Mouse (Mus musculus) gastrocnemius, adult 2 months (tissue): ENCODE measurements around the gene Lrriq4. TPM values are rescaled to one million over a fixed set of nuclear protein-coding genes. Genes with fewer than 3 reads are reported as not detected.
A peak's percentile ranks its signal among the peaks of the same experiment; 100 is the strongest.

Experiments used
- DNase-seq: peaks from one replicate; pipeline ENCODE4 v3.0.0; 2022
- H3K27ac ChIP-seq: fragments of 200-600 bp; 2 replicates; pipeline ENCODE4 v1.8.1; 2022; ENCODE audit warnings: mild to moderate bottlenecking
- H3K4me3 ChIP-seq: fragments of 200-600 bp; 2 replicates; pipeline ENCODE4 v1.8.1; 2022; ENCODE audit warnings: mild to moderate bottlenecking, moderate library complexity
- CTCF ChIP-seq: fragments of 200-600 bp; IDR thresholded peaks from 2 replicates; pipeline ENCODE4 v1.8.1; 2022; ENCODE audit warnings: antibody characterized with exemption, mild to moderate bottlenecking, moderate library complexity
- intact Hi-C: fragments of 180-260 bp; cut with DNase I; formaldehyde crosslinking; loops from one replicate; pipeline ENCODE4 v1.15.1; 2025
- long read RNA-seq, 2 experiments: library from polyadenylated mRNA; stranded (forward); transcript quantifications; one replicate each; pipeline ENCODE4 v2.0.0; 2021
- total RNA-seq, 2 experiments: library from RNA; stranded (reverse); gene quantifications; 2 replicates each; pipeline ENCODE4 v1.2.3; 2021

The Lrriq4 gene
- not detected for total RNA-seq
- long read RNA-seq, experiment 1, result 0 reads
- long read RNA-seq, experiment 2, result 0 reads

GRCm38 (mm10) chr3:30644207-30644606, at the start of gene Lrriq4:
TSS of gene Lrriq4 (plus strand) at chr3:30644507.
- TF ChIP-seq CTCF, result no peak
- intact Hi-C loops, result no loop called here
- no peak for DNase-seq
- Histone ChIP-seq H3K4me3 (no peak within 1 kb of the TSS), H3K27ac (no peak within 1 kb of the TSS)

DNA sequence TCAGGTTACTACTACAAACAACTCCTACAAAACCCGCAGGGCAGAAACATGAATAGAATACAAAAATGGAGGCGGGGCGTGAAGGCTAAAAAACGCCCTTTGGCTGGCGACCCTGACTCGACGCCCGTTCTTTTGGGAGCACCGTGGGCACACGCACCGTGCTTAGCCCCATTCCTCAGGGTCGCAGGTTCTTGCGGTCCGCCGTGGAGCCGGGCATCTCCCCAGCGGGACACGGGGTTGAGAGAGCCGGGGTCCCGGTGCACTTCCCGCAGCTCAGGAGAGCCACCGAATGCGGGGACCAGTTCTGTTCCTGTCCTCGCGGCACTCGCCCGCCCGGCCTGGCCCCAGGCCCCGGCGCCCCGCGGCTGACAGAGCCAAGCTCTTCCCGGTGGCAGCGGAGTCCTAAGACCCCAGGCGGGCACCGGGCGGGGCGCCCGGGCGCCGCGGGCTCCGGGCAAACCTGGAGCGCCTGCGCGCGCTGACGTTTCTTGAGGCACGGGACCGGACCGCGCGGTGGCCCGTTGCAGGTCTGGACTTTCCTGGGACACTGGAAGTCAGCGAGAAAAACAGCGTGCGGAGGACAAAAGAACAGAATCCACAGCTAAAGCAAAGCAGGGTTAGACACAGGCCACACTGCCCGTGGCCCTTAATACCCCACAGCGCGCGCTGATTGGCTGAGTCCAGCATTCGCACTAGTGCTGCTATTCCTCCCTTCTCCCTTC, 49.0 kb upstream of the Lrriq4 start:
- TF ChIP-seq CTCF, result no peak
- Histone ChIP-seq H3K4me3 (peak overlapping the region; percentile 89), H3K27ac (peak overlapping the region; percentile 86)
- peak; percentile 72 for DNase-seq
- intact Hi-C loops, result no loop called here

GRCm38 (mm10) chr3:30597271-30597670, 47.0 kb upstream of the Lrriq4 start:
- H3K4me3 ChIP-seq, result no peak overlapping the region
- TF ChIP-seq CTCF, result no peak
- intact Hi-C loops, result no loop called here
- no peak overlapping the region for H3K27ac ChIP-seq
- DNase-seq, result no peak

DNA sequence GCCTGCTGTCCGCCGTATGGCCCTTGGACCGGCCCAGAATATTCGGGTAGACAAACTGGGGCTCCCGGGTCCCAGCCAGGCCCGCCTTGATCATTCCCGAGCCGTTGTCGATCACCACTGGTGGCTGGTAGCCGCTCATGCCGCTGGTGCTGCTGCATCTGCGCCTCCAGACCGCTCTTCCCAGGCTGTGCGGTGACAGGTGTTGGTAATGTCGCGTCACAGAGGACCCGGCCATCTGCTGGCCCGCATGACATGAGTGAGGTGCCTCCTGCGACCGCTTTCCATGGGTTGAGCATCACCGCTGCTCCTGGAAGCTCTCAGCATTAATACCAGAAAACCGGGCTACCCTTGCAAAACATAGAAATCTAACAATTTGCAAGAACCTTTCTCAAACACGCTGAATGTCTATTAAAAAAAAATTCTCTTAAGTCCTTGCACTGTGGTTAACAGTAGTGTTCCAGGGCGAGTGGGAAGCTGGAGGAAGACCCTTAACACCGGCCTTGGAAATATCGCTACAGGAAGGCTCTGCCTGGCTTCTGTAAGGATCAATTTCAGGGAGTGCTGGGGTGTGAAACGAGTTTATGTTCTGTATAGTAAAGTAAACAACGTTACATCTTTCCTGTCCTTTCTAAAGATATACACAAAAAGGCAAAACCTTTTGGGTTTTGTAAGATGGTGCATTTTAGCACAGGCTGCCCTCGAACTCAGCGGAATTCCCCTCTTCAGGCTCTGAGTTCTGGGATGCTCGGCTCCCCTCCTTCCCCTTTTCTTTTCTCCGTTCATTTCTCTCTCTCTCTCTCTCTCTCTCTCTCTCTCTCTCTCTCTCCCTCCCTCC, 44.4 kb upstream of the Lrriq4 start, which contains the start of gene Actrt3:
Actrt3 (minus strand) TSS at position 229 of the 835 bp plus-strand sequence.
- Histone ChIP-seq H3K27ac (peak within 1 kb of the TSS; percentile 97), H3K4me3 (peak within 1 kb of the TSS; percentile 99)
- intact Hi-C loops, result loop anchor here (2.0 to 5.0 kb wide), 3 partner anchors 192 to 492 kb away; partner anchors contain the start of gene Sec62
- TF ChIP-seq CTCF, result 0 out of 2 replicates have a peak, but pooled peaks have one; percentile 17
- peak; percentile 47 for DNase-seq

GRCm38 (mm10) chr3:30600717-30601116, 43.6 kb upstream of the Lrriq4 start:
- DNase-seq, result peak; percentile 31
- intact Hi-C loops, result loop anchor here (2.0 to 5.0 kb wide), 3 partner anchors 192 to 492 kb away; partner anchors contain the start of gene Sec62
- H3K27ac ChIP-seq, result peak overlapping the region; percentile 97
- no peak for TF ChIP-seq CTCF
- H3K4me3 ChIP-seq, result peak overlapping the region; percentile 99

- peak overlapping the region; percentile 99 for H3K4me3 ChIP-seq
- peak overlapping the region; percentile 97 for H3K27ac ChIP-seq
- DNase-seq, result peak; percentile 85
- TF ChIP-seq CTCF, result no peak
- intact Hi-C loops, result loop anchor here (2.0 to 5.0 kb wide), 3 partner anchors 191 to 491 kb away; partner anchors contain the start of gene Sec62
Measured at GRCm38 (mm10) chr3:30601175-30601574, 43.1 kb upstream of the Lrriq4 start.

DNA sequence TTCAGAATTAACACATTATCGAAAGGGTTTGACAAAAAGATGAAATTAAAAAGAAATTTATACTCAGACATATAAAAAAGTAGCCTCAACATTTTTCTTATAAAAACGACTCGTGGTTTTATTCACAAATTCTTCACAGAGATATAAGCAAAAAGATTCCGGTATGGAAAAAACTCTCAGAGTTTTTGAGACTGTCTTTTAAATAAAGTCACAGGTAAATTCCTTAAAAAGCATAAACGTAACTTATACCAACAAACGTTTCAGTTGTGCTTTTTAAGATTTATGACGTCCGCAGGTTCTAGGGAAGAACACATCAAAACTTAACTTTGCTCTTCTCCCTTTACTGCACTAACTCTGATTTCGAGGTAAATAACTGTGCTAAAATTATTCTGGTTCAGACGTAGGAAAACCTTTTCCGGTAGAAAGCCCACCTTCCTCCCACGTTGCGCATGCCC, 42.7 kb upstream of the Lrriq4 start:
- intact Hi-C loops, result loop anchor here (2.0 to 5.0 kb wide), 3 partner anchors 191 to 491 kb away; partner anchors contain the start of gene Sec62
- no peak for TF ChIP-seq CTCF
- DNase-seq, result no peak
- peak overlapping the region; percentile 97 for H3K27ac ChIP-seq
- H3K4me3 ChIP-seq, result peak overlapping the region; percentile 99

- intact Hi-C loops, result loop anchor here (5.0 kb wide), 2 partner anchors 190 to 490 kb away; partner anchors contain the start of gene Sec62
- Histone ChIP-seq H3K4me3 (peak within 1 kb of the TSS; percentile 99), H3K27ac (peak within 1 kb of the TSS; percentile 97)
- peak; percentile 97 for DNase-seq
- TF ChIP-seq CTCF, result peak; percentile 60
Measured at GRCm38 (mm10) chr3:30602065-30602739, 42.1 kb upstream of the Lrriq4 start, which contains the start of gene Mynn. TSS of gene Mynn (plus strand) at chr3:30602065.

DNA sequence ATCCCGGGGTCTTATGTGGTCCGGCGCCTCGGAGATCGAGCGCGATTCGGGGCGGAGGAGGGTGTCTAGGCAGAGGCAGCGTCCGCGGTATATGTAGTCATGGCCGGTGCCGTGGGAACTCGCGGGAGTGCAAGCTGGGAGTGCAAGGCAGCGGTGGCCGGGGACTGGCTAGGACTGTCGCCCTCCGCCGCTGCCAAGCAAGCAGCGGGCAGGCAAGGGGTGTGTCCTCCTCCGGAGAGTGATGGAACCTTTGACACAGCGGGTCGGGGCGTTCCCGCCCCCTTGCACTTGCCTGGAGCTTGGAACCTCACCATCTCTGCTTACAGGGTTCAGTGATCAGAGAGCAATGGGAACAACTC, 41.6 kb upstream of the Lrriq4 start:
- peak overlapping the region; percentile 99 for H3K4me3 ChIP-seq
- peak; percentile 77 for DNase-seq
- no peak for TF ChIP-seq CTCF
- intact Hi-C loops, result loop anchor here (5.0 kb wide), 2 partner anchors 190 to 490 kb away; partner anchors contain the start of gene Sec62
- H3K27ac ChIP-seq, result peak overlapping the region; percentile 97

DNA sequence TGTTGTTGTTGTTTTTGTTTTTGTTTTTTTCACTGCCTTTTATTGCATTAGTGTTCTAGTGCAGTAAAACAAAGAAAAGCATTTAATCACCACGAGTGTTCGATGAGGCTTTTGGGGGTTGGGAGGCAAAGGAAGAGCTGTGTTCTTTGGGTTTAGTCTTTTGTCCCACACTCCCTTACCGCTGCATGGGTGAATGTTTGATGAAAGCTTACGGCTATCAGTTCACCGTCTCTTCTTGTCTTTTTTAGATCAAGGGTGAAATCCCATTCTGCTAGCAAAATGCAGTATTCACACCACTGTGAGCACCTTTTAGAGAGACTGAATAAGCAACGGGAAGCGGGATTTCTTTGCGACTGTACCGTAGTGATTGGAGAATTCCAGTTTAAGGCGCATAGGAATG, 41.1 kb upstream of the Lrriq4 start:
- intact Hi-C loops, result loop anchor here (5.0 kb wide), 2 partner anchors 189 to 489 kb away; partner anchors contain the start of gene Sec62
- no peak for DNase-seq
- Histone ChIP-seq H3K27ac (peak overlapping the region; percentile 97), H3K4me3 (peak overlapping the region; percentile 99)
- TF ChIP-seq CTCF, result no peak

GRCm38 (mm10) chr3:30608999-30609398, 35.3 kb upstream of the Lrriq4 start:
- intact Hi-C loops, result no loop called here
- Histone ChIP-seq H3K27ac (no peak overlapping the region), H3K4me3 (no peak overlapping the region)
- TF ChIP-seq CTCF, result no peak
- no peak for DNase-seq

DNA sequence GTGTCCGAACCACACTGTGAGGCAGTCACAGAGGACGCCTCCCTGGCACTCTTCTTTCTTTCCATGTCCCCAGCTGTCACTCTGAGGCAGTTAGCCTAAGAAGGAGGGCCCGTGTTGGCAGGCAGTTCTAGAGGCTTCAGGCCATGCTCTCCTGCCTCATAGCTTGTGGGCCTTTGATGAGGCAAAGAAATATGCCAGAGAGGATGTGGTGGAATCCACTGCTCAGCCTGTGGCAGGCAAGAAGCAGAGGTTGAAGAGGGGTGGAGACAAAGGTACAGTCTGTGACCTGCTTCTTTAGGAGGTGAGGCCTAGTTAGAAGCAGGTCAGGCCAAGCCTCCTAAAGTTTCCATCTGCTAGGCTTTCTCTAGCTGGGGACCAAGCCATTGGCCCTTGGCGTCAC, 33.4 kb upstream of the Lrriq4 start:
- no peak for DNase-seq
- intact Hi-C loops, result no loop called here
- Histone ChIP-seq H3K4me3 (no peak overlapping the region), H3K27ac (no peak overlapping the region)
- no peak for TF ChIP-seq CTCF
